Mouse (Mus musculus) cerebellum, adult 8-10 months (tissue): Measurements from ENCODE around the gene Tctn3.

Experiments used
- DNase-seq: peaks from one replicate; pipeline ENCODE4 v3.0.0; 2022

Tctn3 gene

DNA sequence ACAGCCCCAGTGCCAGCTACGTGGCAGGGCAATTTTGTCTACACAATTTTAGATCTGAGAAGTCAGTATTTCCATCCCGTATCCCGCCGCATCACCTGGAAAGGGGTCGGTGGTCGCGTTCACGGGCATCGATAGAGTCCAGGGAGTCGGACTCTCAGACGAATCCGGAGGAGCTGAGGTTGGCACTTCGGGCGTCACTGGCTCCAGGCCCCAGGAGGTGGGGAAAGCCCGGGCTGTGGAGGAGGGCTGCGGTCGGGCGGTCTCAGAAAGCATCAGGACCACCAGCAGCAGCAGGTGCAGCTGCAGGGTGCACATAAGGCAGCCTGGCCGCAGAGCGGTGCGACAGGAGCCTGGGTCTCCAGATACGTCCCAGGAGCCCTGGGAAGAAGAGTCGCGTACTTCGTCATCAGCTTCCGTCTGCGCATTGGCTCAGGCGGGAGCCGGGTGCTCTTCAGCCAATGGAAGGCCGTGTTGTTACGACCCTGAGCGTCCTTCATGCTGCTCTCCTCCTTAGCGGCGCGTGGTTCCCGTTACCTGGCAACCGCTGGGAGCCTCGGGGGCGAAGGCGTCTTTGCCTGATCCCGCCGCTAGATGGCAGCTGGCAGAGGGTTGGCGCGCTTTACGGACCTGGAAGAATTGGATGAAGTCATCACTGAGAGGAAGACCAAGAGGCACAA is at the start of gene Tctn3, which contains the start of gene Entpd1:
Gene Tctn3, minus strand, starts transcription at position 404 of the 677 bp plus-strand sequence.
Gene Entpd1, plus strand, starts transcription at position 537 of the 677 bp plus-strand sequence.
- DNase-seq, result peak; percentile 95

DNA sequence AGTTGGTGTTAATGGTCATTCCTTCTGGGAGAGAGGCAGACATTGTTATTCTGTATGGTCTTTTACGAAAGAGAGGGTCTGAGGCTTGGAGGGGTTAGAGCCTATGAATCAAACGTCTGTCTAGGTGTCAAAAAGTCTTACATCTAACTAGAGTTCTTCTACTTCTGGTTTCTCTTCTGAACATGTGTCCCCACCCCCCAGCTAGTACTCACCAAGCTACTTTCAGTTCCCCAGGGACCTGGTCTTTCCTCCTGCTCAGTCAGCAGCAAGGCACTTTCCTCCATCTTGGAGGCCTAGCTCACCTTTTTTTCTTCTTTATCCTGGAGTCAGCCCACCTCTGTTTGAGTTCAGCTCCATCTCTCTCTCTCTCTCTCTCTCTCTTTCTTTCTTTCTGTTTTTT is 49.1 kb upstream of the Tctn3 start:
- no peak for DNase-seq

DNA sequence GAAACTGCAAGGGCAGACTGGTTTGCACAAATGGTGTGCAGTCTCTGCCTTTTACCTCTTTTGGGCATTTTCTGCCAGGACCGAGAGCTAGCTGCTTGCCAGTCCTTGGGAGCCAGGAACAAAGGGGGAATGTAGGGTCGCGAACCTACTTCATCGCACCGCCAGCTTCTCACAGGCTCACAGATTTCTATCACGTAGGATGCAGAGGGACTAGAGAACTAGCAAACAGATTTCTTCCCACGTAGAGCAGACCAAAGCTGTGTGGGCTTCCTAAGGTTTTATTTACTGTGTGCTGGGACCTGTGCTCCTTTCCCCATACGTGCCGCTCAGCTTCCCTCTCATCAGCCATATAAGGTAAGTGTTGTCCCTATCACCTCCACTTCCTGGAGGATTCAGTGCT is 48.5 kb upstream of the Tctn3 start:
- no peak for DNase-seq

DNA sequence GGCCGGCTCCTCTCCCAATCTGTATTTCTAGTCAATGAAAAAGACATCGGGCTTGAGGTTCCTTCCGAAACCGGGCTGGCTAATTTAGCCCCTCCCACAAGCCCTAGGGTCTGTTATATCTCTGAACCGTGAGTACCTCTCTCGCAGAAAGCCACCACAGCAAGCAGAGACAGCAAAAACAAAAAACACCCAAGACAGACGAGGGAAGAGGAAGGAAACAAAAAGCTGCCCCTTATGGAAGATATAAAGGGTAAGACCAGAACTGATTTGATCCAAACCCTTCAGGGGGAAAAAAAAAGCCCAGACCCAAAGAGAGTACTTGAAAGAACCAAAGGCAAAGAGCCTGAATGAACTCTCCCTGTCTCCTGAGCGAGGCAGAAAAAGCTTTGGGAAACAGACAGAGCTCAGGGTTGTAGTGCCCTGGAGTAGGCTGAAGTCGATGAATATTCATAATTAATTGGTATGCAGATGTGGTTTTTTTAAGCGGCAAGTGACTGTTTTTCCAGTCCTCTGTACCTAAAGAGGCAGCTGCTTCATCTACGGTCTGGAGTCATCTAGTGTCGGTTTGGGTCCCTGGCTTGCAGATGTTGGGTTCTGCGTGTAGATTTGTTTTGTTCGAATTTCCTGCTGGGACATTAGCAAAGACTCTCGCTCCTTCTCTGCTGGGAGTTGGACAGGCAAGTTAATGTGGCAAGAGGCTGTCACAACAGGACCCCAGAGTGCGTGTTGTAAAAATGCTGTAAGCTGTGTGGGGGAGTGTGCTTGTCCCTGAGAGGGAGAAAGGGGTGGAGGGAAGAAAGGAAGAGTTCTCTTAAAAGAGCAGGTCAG is 47.8 kb upstream of the Tctn3 start:
- DNase-seq, result no peak

DNA sequence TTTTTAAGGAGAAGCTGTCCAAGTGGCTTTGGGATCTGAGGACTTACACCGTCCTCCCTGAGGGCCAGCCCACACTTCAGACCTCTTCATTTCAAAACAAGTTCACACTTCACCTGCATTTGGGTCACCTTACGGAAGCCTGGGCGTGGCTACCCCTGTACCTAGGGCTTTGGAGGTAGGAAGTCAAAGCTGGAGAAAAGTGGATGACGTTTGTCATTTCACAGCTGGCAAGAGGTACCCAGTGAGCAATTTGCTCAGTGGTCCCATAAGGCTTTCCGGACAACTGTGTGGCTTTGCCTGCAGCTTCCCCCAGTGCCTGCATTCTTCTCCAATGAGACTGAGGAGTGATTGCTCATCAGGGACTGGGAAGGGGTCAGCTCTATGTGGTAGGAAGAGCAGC is 46.9 kb upstream of the Tctn3 start:
- DNase-seq, result no peak

DNA sequence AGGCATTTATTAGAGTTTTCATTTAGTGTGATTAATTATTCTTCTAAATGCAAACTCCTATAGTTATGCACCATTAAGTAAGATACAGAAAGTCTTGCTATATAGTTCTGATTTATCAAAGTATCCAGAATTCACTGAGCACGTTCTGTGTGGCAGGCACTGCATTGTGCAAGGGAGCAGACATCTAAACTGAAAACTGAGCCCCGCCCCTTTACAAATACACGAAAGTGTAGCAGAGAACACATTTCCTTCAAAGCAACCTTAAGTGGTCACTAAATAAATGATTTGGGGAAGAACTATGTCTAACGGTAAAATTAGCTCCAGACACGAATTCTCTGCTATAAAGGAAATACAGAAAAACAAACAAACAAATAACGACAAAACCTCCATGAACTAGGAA is 46.2 kb upstream of the Tctn3 start:
- no peak for DNase-seq

DNA sequence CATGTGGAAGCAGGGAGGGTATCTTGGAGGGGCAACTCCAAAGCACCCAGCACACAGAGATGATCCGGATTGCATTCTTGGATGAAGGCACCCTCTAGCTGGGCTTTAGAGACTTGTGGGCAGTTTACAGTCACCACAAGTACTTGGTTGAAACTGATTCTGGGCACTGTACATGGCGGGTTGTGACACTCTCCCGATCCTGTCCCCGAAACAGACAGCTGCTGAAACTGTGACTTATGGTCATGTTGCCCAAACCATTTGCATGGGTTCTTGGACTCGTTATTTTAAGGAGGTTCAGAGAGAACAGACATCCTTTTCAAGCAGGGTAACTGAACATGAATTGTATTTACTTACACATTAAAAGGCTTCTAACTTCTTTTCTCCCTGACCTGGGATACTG is 44.2 kb upstream of the Tctn3 start:
- DNase-seq, result no peak

DNA sequence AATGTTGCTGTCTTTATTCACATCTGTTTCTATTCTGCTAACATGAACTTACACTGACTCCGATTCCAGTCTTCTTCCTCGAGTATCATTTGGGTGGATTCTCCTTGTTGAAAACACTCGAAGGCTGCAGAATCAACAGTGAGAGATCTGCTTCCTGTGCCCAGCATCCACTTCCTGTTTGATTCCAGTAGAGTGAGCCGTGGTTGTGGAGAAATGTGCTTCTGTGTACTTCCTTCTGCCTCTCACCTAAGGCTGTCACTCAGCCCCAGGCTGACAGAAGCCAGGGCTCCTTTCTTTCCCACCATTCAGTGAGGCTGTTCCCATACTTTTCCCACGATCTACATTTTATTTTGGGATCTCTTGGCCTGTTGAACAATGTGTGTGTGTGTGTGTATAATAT is 38.1 kb upstream of the Tctn3 start:
- DNase-seq, result no peak

DNA sequence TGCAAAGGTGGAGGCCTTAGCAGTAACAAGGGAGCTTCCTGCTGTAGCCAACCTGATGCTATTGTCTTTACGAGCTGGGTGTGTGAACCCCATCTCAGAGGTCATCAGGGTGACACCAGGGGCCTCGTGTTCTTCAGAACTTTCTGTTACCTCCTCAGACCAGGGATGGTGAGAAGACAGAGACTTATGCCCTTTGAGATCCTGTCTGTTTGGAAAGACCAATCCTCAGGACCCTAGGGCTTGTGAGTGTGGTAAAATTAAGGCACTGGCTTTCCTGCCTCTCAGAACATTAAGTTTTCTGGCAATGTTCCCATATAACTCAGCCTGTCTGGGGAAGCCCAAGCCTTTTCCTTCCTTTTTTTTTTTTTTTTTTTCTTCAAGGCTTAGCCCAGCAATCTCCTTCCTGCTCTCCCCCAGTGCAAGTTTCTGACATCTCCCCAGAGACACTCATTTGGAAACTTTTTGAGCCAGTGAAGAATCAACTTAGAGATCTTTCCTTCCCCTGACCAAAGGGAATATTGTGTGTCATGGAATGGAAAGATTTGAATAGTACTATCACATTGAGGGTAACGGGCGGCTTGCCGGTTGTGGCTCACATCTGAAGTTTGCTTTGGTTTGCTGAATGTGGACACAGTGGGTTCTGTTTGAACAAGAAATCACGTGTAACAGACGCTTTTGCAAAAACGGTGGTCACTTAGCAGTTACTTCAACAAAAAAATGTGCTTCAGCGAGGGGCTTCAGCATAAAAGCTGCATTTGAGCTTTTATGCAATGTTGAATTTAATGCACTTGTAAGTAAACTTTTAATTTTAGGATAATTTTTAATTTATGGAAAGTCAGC is 35.5 kb upstream of the Tctn3 start:
- no peak for DNase-seq

DNA sequence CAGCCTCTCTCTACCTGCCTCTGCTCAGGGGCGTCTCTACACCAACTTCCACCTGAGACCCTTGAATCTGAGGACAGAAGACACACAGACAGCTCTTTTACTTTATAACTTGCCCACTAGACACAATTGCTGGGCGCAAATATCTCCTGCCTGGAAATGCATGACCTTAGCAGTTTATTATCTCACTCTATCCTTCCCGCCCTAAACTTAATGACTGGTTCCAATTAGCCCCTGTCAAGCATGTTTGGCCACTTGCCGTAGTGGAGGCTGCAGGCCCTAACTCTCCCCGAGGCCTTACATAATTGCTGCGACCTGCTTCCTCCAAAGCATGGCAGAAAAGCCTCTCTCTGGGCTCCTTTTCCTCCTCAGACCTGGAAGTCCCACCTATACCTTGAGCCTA is 34.3 kb upstream of the Tctn3 start:
- DNase-seq, result no peak

DNA sequence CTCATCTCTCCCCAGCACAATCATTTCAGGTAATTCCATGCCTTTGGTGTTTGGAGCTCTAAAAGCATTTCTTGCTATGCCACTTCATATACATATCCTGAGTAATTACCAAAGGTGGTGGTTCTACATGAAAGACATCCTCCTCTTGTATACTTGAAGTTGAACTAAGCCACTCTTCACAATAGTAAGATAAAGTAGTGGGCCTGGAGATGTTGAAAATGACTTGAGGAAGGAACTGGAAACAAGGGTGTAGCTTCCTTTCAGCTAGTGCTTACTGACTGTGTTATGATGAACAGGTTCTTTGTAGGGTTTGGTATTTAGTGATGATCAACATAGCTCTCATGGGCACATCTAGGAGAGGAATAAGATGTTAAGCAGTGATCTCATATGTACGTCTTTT is 31.8 kb upstream of the Tctn3 start:
- DNase-seq, result no peak

DNA sequence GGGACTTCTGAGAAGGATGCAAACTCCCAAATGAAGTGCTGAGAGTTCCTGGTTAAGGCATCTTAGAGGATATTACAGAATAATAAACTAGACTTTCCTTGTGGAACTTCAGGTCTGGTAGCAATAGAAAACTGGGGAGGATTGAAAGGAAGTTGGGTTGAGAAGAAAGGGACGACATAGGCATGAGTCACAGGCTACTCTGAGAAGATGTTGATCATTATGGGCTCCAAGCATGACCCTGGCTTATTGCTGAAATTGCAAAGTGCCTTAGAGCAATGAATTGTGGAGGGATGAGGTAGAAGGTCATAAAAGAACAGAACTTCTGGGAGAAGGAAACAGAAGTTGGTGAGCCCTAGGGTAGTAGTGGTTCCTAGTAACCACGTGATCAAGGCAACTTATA is 28.8 kb upstream of the Tctn3 start:
- no peak for DNase-seq

DNA sequence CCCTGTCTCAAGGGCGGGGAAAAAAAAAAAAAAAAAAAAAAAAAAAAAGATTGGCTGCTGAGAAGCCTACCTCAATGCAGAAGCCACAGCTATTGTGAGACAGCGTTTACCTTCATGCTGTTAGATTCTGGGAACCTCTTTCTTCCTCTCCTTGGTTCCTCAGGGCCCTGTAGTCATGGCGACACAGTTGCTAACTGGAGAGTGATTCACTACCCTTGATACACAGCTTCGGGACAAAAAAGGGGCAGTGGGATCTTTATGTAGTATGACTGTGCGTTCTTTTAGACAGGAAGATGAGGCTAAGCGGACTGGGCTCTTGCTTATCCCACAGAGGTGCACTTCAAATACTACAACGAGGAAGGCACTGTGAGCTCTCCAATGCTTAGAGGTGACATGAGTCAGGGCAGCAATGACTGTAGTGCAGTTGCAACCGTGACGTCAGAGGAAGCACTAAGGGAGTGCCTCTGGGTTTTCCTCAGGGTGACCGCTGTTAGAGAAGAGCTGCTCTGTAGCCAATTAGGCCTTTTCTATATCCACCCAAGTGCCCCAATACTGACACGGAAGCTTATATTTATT is 27.8 kb upstream of the Tctn3 start:
- DNase-seq, result no peak

DNA sequence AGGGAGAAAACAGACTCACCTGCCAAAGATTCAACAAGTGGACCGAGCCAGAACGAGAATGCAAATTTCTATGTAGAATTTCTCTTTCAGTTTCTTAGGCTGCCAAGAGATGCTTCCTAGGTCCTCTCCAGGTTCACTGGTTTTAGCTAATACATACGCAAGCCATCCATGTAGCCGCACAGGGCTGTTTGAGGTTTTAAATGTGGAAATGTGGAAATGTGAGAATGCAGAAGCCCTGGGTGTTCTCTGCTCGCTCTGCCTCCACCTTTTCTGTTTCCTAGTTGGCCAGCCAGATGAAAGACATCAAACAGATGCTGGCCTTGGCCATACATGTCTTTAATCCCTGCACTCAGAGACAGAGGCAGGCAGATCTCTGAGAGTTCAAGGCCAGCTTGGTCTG is 26.5 kb upstream of the Tctn3 start:
- no peak for DNase-seq

DNA sequence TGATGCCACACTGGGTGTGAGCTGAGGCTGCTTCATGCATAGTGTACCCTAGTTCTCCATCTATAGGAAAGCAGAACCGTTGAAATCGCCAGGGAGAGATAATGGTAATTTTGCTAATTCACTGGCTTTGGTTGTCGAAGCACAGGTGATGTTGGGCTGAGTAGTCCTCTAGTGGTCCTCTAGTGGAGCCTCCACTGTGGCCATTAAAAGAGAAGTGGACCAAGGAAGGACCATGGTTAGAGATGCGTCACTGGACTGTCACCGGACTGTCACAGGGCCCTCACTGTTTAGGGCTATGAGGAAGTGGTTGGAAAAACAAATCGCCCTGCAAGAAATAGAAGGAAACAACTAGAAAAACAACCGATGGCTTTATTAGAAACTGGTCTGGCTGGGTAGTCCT is 25.6 kb upstream of the Tctn3 start:
- DNase-seq, result no peak

DNA sequence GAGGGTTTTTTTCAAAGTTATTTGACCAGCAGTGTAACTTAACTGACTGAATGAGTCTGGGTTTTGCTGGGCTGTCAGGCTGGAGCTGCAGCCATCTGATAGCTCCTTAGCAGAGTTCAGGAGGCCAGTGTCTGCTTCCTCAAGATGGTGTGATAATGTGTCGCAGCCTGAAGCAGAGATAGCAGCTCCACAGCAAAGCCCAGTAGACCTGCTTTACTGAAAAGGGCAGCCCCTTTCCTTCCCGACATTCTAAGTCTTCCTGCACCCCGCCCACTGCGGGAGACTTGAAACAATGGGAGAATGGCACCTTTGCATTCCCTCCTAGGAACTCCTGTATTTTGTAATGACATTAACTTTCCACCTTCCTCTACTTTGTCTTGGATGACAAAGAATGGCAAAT is 25.1 kb upstream of the Tctn3 start:
- DNase-seq, result no peak

DNA sequence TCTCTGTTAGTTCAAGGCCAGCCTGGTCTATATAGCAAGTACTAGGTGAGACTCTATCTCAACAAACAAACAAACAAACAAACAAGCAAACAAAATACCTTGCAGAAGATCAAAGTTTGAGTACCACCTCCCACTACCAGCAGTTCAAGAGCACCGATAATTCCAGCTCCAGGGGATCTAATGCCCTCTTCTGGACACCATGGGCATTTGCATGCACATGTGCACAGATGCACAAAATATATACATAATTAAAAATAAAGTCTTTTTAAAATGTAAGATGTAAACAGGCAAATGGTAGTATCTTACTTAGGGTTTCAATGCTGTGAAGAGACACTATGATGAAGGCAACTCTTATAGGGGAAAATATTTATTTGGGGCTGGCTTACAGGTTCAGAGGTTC is 21.1 kb upstream of the Tctn3 start:
- DNase-seq, result no peak

DNA sequence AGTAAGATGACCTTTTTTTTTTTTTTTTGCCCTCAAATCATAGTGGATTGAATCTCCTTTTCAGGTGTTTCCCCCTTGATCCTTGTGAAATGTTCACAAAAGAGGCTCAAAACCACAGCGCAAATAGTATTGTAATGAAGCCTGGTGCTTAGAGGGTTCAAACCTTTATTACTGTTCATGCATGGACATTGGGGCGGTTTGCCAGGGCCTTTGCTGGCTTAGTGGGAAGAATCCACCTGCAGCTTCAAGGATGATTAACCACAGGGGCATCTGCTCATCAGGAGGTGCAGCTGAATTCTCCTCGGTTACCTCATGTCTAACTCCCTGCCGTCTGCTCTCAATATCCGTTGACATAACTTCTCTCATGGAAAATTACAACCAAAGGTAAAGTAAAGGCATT is 20.6 kb upstream of the Tctn3 start:
- peak; percentile 14 for DNase-seq

DNA sequence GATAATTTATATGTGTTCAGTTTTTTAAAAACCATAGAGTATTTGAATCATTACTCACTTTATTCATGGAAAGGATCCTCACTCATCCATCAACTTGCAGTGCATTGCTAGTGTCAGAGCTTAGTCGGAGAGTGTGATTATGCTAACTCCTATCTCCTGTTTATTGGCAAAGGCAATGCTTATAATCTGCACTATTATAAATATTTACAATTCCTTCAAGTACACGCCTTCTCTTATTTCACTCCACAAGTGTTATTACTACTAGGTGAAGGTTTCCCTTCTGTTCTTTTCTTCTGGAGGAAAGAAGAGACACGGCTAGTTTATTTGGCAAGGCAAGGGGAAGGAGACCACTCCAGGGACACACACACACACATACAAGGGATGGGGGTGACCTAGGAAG is 20.2 kb upstream of the Tctn3 start:
- no peak for DNase-seq

DNA sequence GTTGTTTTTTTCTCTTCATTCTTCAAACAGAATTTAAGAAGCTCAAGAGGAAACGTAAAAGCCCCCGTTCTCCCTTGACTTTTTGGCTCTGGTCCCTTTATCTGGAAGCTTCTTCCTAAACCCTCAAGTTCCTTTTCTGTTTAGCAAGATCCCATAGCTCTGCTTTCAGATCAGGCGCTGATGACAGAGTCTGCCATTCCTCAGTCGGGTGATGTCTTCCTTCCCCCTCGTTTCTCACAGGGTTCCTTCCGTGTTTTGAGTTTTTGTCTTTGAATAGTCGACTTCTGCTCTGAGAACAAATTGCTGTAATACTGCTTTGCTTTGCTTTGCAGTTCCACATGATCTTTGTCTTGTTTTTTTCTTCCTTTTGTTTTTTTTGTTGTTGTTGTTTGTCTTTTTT is 18.6 kb upstream of the Tctn3 start:
- no peak for DNase-seq

DNA sequence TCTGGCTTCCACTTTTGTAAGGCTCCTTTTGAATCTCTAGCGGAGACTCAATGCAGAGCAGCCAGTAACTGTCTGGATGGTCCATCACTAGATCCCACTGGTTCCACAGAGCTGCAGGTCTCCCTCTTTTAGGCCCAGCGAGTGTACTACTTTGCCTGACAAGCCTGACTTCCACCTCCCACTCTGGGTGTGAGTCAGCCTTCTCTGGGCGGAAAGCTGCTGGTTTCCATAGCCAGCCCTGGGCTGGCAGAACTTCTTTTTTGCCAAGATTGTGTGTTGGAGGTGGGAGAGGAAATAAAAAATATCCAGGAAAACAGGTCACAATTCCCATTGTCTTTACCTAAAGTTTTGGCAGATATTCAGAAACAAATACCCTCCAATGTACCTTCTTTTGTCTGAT is 18.1 kb upstream of the Tctn3 start:
- DNase-seq, result no peak

DNA sequence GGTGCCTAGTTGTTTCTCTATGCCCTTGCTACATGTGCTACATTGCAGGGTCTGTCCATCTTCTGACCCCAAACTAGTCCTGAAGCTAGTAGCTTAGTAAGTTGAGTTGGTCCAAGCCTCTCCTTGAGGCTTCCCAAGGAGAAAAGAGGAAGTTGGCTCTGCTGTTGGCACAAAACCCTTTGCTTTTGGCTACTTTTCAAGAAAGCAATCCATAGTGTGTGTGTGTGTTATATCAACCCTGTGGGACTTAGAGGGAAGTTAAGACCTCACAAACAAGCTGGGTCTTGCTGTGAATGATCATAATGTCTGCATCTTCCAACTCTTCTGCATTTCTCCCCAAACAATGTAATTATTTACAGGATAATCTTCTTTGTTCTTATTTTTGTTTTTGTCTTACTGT is 16.9 kb upstream of the Tctn3 start:
- DNase-seq, result no peak

DNA sequence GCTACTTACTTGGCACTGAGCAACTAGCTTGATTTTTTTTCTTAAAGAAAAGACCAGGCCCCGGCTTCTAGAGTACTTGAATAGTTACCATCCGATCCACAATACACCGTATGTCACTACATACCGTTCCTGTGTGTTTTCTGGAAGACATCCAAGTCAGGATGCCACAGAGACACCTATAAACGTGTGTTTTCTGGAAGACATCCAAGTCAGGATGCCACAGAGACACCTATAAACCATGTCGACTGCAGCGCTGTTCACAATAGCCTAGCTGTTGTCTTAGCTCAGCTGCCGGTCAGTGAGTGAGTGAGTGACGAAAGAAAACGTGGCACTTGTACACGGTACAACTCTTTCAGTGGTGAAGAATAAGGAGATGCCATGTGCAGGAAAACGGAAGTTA is 13.9 kb upstream of the Tctn3 start:
- no peak for DNase-seq
